Mouse (Mus musculus) forebrain, embryonic 14.5 days (tissue): Measurements from ENCODE around the gene Dvl1. TPM values are rescaled to one million over a fixed set of nuclear protein-coding genes. Genes with fewer than 3 reads are reported as not detected.

ENCODE experiments used
- ATAC-seq: fragments of 200-750 bp; cut with Nextera tagmentation; 2 replicates; pipeline ENCODE4 v1.8.0; 2017; ENCODE audit warnings: mild to moderate bottlenecking, moderate library complexity
- DNase-seq: peaks from one replicate; pipeline ENCODE4 v3.0.0-alpha.2; 2015; ENCODE audit warnings: low spot score
- H3K27ac ChIP-seq: fragments of 300-500 bp; sonication (generic); 2 replicates; pipeline ENCODE4 v1.5.1; 2014; ENCODE audit warnings: low read depth, mild to moderate bottlenecking, control low read depth, low read length, moderate library complexity
- H3K27me3 ChIP-seq: fragments of 300-500 bp; sonication (generic); replicated peaks from 2 replicates; pipeline ENCODE4 v1.6.1; 2014; ENCODE audit warnings: low read length, control low read depth, mixed read lengths; ENCODE audit not compliant: control insufficient read depth, insufficient read depth
- H3K36me3 ChIP-seq: fragments of 300-500 bp; sonication (generic); 2 replicates; pipeline ENCODE4 v1.6.1; 2014; ENCODE audit warnings: low read length, control low read depth; ENCODE audit not compliant: control insufficient read depth, insufficient read depth
- H3K4me1 ChIP-seq: fragments of 300-500 bp; sonication (generic); 2 replicates; pipeline ENCODE4 v1.6.1; 2014; ENCODE audit warnings: antibody characterized with exemption, low read length, control low read depth; ENCODE audit not compliant: control insufficient read depth, insufficient read depth
- H3K4me2 ChIP-seq: fragments of 300-500 bp; sonication (generic); 2 replicates; pipeline ENCODE4 v1.6.1; 2014; ENCODE audit warnings: mild to moderate bottlenecking, control low read depth, low read length
- H3K4me3 ChIP-seq: fragments of 300-500 bp; sonication (generic); 2 replicates; pipeline ENCODE4 v1.5.1; 2014; ENCODE audit warnings: low read depth, low read length, control low read depth
- H3K9ac ChIP-seq: fragments of 300-500 bp; sonication (generic); 2 replicates; pipeline ENCODE4 v1.6.1; 2014; ENCODE audit warnings: mild to moderate bottlenecking, low read length, control low read depth, moderate library complexity
- H3K9me3 ChIP-seq: fragments of 300-500 bp; sonication (generic); replicated peaks from 2 replicates; pipeline ENCODE4 v1.6.1; 2016; ENCODE audit warnings: low read length, control low read depth, mixed read lengths; ENCODE audit not compliant: control insufficient read depth
- WGBS: fragments of 180-500 bp; shearing (Covaris S2); extraction: QIAGEN DNeasy Blood & Tissue Kit; methylation state at CpG from one replicate; pipeline ENCODE4 v1.1.7; 2014; 5-methylcytosine and 5-hydroxymethylcytosine counted together
- polyA plus RNA-seq: library from polyadenylated mRNA; unstranded; fragments of >200 nt; fragmentation: Nextera tagmentation; extraction: Ambion mirVana; gene quantifications from 2 replicates; pipeline ENCODE4 v1.2.1, GENCODE M21; 2014

Gene Dvl1
- polyA plus RNA-seq, 1 experiment from 2014 or later, result 12.4 TPM

GRCm38 (mm10) chr4:155905634-155906033, 58.4 kb downstream of the Dvl1 start:
- no peak for ATAC-seq
- H3K9ac ChIP-seq, result no peak overlapping the region
- WGBS, result 90% methylated on average over 13 of the region's 13 CpGs

GRCm38 (mm10) chr4:155906125-155906524, 58.9 kb downstream of the Dvl1 start:
- WGBS, result 88% methylated on average over 9 of the region's 9 CpGs
- H3K4me3 ChIP-seq, result no peak overlapping the region
- H3K9ac ChIP-seq, result no peak overlapping the region
- ATAC-seq, result no peak
- no peak overlapping the region for H3K27ac ChIP-seq
- no peaks in the 10 kb centered on the region for H3K27me3 ChIP-seq
- H3K36me3 ChIP-seq, result peaks cover 62% of the 10 kb centered on the region
- no peak for DNase-seq
- H3K9me3 ChIP-seq, result no peaks in the 10 kb centered on the region
- no peaks in the 10 kb centered on the region for H3K4me1 ChIP-seq
- no peak overlapping the region for H3K4me2 ChIP-seq

More at GRCm38 (mm10) chr4:155905634-155906033, 58.4 kb downstream of the Dvl1 start:
- DNase-seq, result no peak
- H3K27ac ChIP-seq, result no peak overlapping the region
- H3K27me3 ChIP-seq, result no peaks in the 10 kb centered on the region
- H3K4me1 ChIP-seq, result no peaks in the 10 kb centered on the region
- no peak overlapping the region for H3K4me3 ChIP-seq
- peaks cover 67% of the 10 kb centered on the region for H3K36me3 ChIP-seq
- no peak overlapping the region for H3K4me2 ChIP-seq
- H3K9me3 ChIP-seq, result no peaks in the 10 kb centered on the region

GRCm38 (mm10) chr4:155907003-155907402, 59.8 kb downstream of the Dvl1 start:
- H3K4me2 ChIP-seq, result no peak overlapping the region
- H3K36me3 ChIP-seq, result peaks cover 53% of the 10 kb centered on the region
- no peak overlapping the region for H3K9ac ChIP-seq
- no peak overlapping the region for H3K4me3 ChIP-seq
- H3K27ac ChIP-seq, result no peak overlapping the region
- H3K27me3 ChIP-seq, result no peaks in the 10 kb centered on the region
- no peaks in the 10 kb centered on the region for H3K4me1 ChIP-seq
- no peaks in the 10 kb centered on the region for H3K9me3 ChIP-seq
- ATAC-seq (no peak), DNase-seq (no peak)
- WGBS, result 88% methylated on average over 11 of the region's 11 CpGs

- no peaks in the 10 kb centered on the region for H3K9me3 ChIP-seq
- ATAC-seq (no peak), DNase-seq (no peak)
- H3K4me3 ChIP-seq, result no peak overlapping the region
- no peaks in the 10 kb centered on the region for H3K4me1 ChIP-seq
- H3K9ac ChIP-seq, result no peak overlapping the region
- peaks cover 40% of the 10 kb centered on the region for H3K36me3 ChIP-seq
- no peak overlapping the region for H3K4me2 ChIP-seq
- no peaks in the 10 kb centered on the region for H3K27me3 ChIP-seq
- H3K27ac ChIP-seq, result no peak overlapping the region
- WGBS, result 80% methylated on average over 7 of the region's 7 CpGs
Measured at GRCm38 (mm10) chr4:155908281-155908680, 61.1 kb downstream of the Dvl1 start.

GRCm38 (mm10) chr4:155908751-155909150, 61.5 kb downstream of the Dvl1 start:
- no peak for ATAC-seq

More at GRCm38 (mm10) chr4:155908751-155909150, 61.5 kb downstream of the Dvl1 start:
- Histone ChIP-seq H3K9me3 (no peaks in the 10 kb centered on the region), H3K27me3 (no peaks in the 10 kb centered on the region), H3K4me1 (no peaks in the 10 kb centered on the region), H3K9ac (no peak overlapping the region), H3K4me2 (no peak overlapping the region), H3K4me3 (no peak overlapping the region), H3K36me3 (peaks cover 36% of the 10 kb centered on the region), H3K27ac (no peak overlapping the region)
- no peak for DNase-seq
- WGBS, result 94% methylated on average over 4 of the region's 4 CpGs

Other genes with a start within 250 kb of the Dvl1 start
- gene Slc35e2, start 246.0 kb upstream of the Dvl1 start, polyA plus RNA-seq, result 10.9 and 12.1 TPM in 2 replicates
- 39.9 and 42.8 TPM in 2 replicates for gene Cdk11b, start 222.5 kb upstream of the Dvl1 start, polyA plus RNA-seq
- gene Gm10563, start 202.0 kb upstream of the Dvl1 start, polyA plus RNA-seq, result not detected in 2 replicates
- 0.97 and 2.1 TPM in 2 replicates for gene Mmp23, start 194.0 kb upstream of the Dvl1 start, polyA plus RNA-seq
- gene Mib2, start 178.2 kb upstream of the Dvl1 start, polyA plus RNA-seq, result 25.2 and 34.5 TPM in 2 replicates
- gene Fndc10, start 153.1 kb upstream of the Dvl1 start, polyA plus RNA-seq, result 3.2 and 3.8 TPM in 2 replicates
- gene Ssu72, start 142.6 kb upstream of the Dvl1 start, polyA plus RNA-seq, result 153 and 179 TPM in 2 replicates
- gene Tmem240, start 112.6 kb upstream of the Dvl1 start, polyA plus RNA-seq, result 3.4 and 3.5 TPM in 2 replicates
- gene Atad3a, start 86.3 kb upstream of the Dvl1 start, polyA plus RNA-seq, result 62.0 and 70.0 TPM in 2 replicates
- 21.8 and 24.6 TPM in 2 replicates for gene Vwa1, start 72.7 kb upstream of the Dvl1 start, polyA plus RNA-seq
- 0.12 and 0.25 TPM in 2 replicates for gene Tmem88b, start 61.5 kb upstream of the Dvl1 start, polyA plus RNA-seq
- not detected in 2 replicates for gene Ankrd65, start 57.0 kb upstream of the Dvl1 start, polyA plus RNA-seq
- 274 and 313 TPM in 2 replicates for gene Mrpl20, start 44.5 kb upstream of the Dvl1 start, polyA plus RNA-seq
- 119 and 144 TPM in 2 replicates for gene Ccnl2, start 34.9 kb upstream of the Dvl1 start, polyA plus RNA-seq
- 120 and 135 TPM in 2 replicates for gene Aurkaip1, start 16.1 kb upstream of the Dvl1 start, polyA plus RNA-seq
- gene Mxra8, start 7.7 kb upstream of the Dvl1 start, polyA plus RNA-seq, result 15.6 and 22.1 TPM in 2 replicates
- 0.46 and 0.61 TPM in 2 replicates for gene Tas1r3, start 16.0 kb downstream of the Dvl1 start, polyA plus RNA-seq
- gene Cptp, start 22.0 kb downstream of the Dvl1 start, polyA plus RNA-seq, result 28.3 and 29.5 TPM in 2 replicates
- 94.6 and 102 TPM in 2 replicates for gene Ints11, start 22.1 kb downstream of the Dvl1 start, polyA plus RNA-seq
- gene Pusl1, start 44.4 kb downstream of the Dvl1 start, polyA plus RNA-seq, result 46.5 and 52.8 TPM in 2 replicates
- gene Acap3, start 44.4 kb downstream of the Dvl1 start, polyA plus RNA-seq, result 60.5 and 77.0 TPM in 2 replicates
- gene Ube2j2, start 96.4 kb downstream of the Dvl1 start, polyA plus RNA-seq, result 116 and 137 TPM in 2 replicates
- 8.0 and 11.3 TPM in 2 replicates for gene C1qtnf12, start 114.9 kb downstream of the Dvl1 start, polyA plus RNA-seq
- gene B3galt6, start 145.2 kb downstream of the Dvl1 start, polyA plus RNA-seq, result 27.6 and 29.6 TPM in 2 replicates
- 124 and 127 TPM in 2 replicates for gene Sdf4, start 145.5 kb downstream of the Dvl1 start, polyA plus RNA-seq
- gene Tnfrsf4, start 166.4 kb downstream of the Dvl1 start, polyA plus RNA-seq, result 0.43 and 0.60 TPM in 2 replicates
- gene Tnfrsf18, start 178.8 kb downstream of the Dvl1 start, polyA plus RNA-seq, result 0.40 and 0.53 TPM in 2 replicates
- not detected in 2 replicates for gene Ttll10, start 212.0 kb downstream of the Dvl1 start, polyA plus RNA-seq